Mouse (Mus musculus) brain, embryonic 14.5 days (tissue): ENCODE results near the gene Ptprt.

ENCODE experiments used
- CTCF ChIP-seq: fragments of 200-500 bp; IDR thresholded peaks from 2 replicates; pipeline ENCODE4 v1.5.1; 2012; ENCODE audit warnings: inconsistent platforms, mild to moderate bottlenecking, moderate library complexity, borderline replicate concordance; ENCODE audit not compliant: insufficient read depth, insufficient read length; ENCODE audit errors: extremely low read depth
- POLR2A ChIP-seq: fragments of 200-500 bp; IDR thresholded peaks from 2 replicates; pipeline ENCODE4 v1.6.1; 2012; ENCODE audit warnings: mild to moderate bottlenecking, inconsistent platforms, borderline replicate concordance; ENCODE audit not compliant: poor library complexity, insufficient read depth, insufficient read length, severe bottlenecking; ENCODE audit errors: extremely low read depth

DNA sequence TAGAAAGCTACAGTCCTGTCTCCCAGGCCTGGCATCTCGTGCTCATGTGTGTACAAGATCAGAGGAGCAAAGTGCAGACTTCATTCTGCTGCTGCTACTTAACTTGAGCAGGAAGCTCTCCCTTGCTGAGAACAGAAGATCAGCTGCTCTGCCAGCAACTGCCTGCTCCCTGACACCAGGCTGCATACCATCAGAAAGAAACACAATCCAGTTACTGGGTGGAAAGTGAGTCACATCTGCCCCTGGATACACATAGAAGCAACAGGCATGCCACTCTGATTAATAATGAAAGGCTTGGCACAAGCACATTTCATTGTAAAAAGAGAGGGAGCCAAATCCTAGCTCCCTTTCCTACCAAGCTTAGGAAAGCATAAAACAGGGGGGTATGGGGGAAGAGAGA, 438.5 kb downstream of the Ptprt start:
- TF ChIP-seq CTCF (no peak), POLR2A (no peak)
